Mouse (Mus musculus): ENCODE measurements around the gene Klhl23.

The Klhl23 gene

GRCm38 (mm10) chr2:69829680-69830079 is 7.9 kb downstream of the Klhl23 start:
- DNase-seq (ENCODE audit: extremely low read depth, low read depth) = no peak

- no peak for DNase-seq (ENCODE audit: extremely low read depth, low read depth)
These were observed 8.4 kb downstream of the Klhl23 start for GRCm38 (mm10) chr2:69830116-69830515.

DNA sequence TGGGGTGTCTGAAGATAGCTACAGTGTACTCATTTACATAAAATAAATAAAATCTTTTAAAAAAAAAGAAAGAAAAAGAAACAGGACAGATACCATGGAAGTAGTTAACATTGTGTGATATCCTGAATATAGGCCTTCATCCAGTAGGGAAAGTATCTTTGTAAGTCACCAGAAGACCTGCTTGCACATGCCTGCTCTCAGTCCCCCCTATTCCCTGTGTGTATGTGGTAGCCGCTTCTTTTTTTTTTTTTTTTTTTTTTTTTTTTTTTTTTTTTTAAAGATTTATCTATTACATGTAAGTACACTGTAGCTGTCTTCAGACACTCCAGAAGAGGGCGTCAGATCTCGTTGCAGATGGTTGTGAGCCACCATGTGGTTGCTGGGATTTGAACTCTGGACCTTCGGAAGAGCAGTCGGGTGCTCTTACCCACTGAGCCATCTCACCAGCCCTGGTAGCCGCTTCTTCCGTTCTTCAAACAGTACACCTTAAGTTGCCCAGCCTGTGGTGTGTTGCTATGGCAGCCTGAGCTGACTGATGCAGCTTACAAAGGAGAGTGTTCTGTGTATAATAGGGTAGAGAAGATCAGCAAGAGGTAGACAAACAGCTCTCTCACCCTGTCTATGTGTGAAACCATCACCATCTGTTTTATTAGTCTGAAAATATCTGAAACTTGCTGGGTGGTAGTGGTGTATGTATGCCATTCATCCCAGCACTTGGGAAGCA is 15.7 kb downstream of the Klhl23 start:
- DNase-seq (ENCODE audit: extremely low read depth, low read depth) = no peak

- no peak for DNase-seq (ENCODE audit: extremely low read depth, low read depth)
These were observed 16.3 kb downstream of the Klhl23 start for GRCm38 (mm10) chr2:69837996-69838395.

GRCm38 (mm10) chr2:69838707-69839106 is 17.0 kb downstream of the Klhl23 start:
- DNase-seq (ENCODE audit: extremely low read depth, low read depth) = no peak

DNA sequence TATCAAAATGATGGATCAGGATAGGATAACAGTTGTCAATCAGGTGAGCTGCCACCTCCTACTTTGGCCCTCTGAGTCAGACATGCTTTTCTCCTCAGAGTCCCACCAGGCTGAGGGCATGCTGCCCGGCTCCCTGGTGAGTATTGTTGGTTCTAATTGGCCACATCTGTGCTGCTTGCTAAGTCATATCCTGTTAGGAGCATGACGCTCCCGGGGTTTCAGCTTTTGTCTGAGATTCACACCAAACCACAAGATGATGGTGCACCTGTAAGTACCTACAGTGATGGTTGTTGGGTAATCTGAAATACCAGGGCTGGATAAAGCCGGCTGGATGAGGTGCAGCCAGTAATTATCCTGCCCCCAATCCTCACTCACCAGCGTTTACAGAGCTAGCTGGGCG is 18.5 kb downstream of the Klhl23 start:
- DNase-seq (ENCODE audit: extremely low read depth, low read depth) = no peak

DNA sequence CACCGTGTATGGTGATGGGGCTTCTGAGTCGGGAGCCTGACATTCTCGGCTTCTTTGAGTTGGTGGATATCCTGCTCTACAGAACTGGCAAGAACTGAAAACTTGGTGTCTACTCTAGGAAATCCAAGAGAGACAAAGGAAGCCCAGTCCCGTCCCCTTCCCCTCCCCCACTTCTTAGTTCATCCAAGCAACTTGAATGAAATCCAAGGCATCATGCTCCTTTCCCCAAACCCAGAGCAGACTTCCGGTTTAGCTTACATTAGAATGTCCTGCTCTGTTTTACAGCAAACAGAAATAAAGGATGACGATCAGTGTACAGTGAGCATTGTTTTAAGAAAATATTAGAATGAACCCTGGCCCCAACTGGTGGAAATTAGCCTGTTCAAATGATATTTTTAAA is 27.5 kb downstream of the Klhl23 start:
- no peak for DNase-seq (ENCODE audit: extremely low read depth, low read depth)

- peak; percentile 18 for DNase-seq (ENCODE audit: extremely low read depth, low read depth)
These were observed 29.8 kb downstream of the Klhl23 start for GRCm38 (mm10) chr2:69851427-69852058.

- peak; percentile 93 for DNase-seq (ENCODE audit: extremely low read depth, low read depth)
These were observed 34.6 kb downstream of the Klhl23 start for GRCm38 (mm10) chr2:69856392-69856791.

- DNase-seq (ENCODE audit: extremely low read depth, low read depth) = peak; percentile 26
These were observed 36.1 kb downstream of the Klhl23 start for GRCm38 (mm10) chr2:69857882-69858281.

DNA sequence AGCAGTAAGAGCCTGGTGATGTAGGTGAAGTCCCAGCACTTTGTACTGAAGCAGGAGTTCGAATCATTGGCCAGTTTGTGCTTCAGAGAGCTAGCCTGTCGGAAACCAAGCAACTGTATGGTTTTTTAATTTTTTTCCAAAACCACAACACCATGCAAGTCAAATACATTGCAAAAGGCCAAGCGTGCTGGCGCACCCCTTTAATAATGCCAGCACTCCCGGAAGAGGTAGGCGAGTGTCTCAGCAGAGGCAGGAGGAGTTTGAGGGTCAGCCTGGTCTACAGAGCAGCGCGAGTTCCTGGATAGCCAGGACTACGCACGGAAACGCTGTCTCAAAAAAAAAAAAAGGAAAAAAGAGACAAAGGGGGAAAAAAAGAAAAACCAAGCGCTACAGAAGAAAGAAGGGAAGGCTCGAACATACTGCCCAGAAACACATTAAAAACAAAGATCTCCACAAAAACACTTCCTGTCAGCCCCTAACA is 39.3 kb downstream of the Klhl23 start:
- DNase-seq (ENCODE audit: extremely low read depth, low read depth) = peak; percentile 52

- DNase-seq (ENCODE audit: extremely low read depth, low read depth) = peak; percentile 73
These were observed 39.8 kb downstream of the Klhl23 start, which contains the start of gene Ssb for GRCm38 (mm10) chr2:69861485-69862091. Ssb (plus strand) TSS chr2:69861562.

DNA sequence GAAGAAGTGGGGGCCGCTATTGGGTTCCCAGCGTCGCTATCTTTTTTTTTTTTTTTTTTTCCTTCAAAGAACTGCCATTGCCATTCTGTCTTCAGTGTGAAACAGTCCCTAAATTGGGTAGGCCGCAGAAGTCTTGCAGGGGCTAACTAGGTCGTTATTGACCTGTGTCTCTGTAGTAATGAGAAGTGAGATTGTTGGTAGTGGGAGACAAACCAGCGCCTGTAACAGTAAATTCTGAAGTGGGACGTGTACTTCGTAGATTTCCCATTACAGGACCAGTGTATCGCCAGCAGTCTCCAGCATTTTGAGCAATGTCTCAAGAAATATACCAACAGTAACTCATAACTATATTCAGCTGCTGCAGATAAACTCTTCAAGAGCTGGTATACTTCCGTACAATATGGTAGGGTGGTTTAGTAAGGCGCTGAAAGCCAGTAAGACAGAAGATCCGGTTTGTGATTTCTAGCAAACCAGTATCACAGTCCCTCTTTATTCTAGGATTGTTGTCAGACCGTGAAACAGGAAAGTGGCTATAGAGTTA is 40.4 kb downstream of the Klhl23 start:
- DNase-seq (ENCODE audit: extremely low read depth, low read depth) = peak; percentile 54

DNA sequence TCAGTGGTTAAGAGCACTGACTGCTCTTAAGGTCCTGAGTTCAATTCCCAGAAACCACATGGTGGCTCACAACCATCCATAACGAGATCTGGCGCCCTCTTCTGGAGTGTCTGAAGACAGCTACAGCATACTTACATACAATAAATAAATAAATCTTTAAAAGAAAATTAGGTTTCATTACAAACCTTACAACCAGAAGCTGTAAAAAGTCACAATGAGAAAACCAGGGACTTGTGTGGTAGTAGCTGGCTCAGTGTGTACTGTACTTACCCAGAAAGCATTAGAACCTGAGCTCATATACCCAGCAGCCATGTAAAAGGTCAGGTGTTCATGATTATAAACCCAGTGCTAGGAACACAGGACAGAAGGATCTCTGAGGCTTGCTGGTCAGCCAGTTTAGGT is 62.2 kb downstream of the Klhl23 start:
- no peak for DNase-seq (ENCODE audit: extremely low read depth, low read depth)

GRCm38 (mm10) chr2:69884581-69884980 is 62.8 kb downstream of the Klhl23 start:
- DNase-seq (ENCODE audit: extremely low read depth, low read depth) = no peak

DNA sequence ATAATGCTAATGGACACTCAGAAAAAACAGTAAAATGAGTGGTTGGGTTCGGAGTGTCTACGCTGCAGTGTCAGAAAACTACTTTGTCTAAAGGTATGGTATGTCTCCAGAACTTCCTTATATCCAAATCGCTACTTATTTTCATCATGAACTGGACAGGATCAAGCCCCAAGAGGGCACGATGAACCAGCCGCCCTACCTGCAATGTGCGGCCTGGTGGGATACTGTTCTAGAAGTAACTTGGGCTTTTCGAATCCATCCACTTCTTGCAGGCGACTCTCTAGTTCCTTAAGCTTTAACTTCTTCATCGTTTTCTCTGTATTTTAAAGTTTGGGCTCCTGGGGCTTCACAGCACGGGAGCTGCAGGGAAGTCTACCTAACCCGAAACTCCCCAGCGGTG is 63.3 kb downstream of the Klhl23 start:
- no peak for DNase-seq (ENCODE audit: extremely low read depth, low read depth)

DNA sequence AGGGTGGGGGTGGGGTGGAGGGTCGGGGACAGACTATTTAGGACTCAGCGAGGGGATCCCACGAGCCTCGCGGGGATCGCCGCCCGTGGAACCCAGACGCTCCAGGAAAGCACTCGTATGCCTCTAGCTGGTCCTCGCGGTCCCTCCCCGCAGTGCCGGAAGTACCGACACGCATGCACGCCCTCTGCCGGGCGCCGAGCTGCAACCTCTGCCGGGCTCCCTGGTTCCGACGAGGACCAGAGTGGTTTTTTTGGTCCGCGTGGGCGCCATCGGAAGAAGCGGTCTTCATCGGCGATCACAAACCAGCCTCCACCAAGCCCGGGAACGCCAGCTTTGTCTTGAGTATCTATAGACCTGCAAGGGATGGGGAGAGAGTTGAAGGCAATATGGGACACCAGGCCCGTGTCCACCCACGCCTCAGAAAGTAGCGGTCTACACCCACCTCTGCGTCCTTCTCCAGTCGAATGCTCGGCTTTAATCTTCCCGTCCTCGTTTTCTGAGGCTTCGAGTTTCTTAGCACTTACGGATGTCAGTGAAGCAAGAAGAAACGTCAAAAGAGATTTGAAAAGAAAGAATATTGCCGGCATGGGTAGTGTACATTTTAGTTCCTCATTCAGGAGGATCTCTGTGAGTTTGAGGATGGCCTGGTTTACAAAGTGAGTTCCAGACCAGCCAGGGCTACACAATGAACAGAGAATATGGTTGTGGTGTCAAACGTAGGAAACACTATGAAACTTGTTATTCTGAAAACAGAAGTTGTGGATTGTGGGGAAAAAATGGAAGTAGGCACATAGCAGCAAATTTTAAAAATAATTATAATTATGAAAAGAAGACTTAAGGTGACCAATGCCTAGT is 63.9 kb downstream of the Klhl23 start, which contains the start of gene Mettl5:
Gene Mettl5, minus strand, starts transcription at position 165 of the 855 bp plus-strand sequence.
- DNase-seq (ENCODE audit: extremely low read depth, low read depth) = peak; percentile 69

Measured in MEL-GATA-1-ER (cell line).